Mouse (Mus musculus): ENCODE data around the gene Gm10318. TPM values are rescaled to one million over a fixed set of nuclear protein-coding genes. Genes with fewer than 3 reads are reported as not detected.

Gene Gm10318
- not detected for polyA plus RNA-seq (2017; shearing (Covaris generic))

DNA sequence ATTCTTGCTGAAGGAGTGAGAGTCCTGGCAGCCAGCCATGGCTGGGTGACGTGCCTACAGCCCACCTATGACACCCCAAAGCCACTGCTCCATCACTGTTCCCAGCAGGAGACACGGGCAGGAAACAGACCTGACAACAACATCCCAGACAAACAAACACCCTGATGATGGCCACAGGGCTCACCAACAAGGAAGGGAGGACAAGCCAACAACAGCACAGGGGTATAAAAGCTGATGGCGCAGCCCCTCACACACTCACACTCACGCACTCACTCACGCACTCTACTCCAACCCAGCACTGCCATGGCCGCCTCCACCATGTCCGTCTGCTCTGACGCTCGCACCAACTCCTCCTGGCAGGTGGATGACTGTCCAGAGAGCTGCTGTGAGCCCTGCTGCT, at the start of gene Gm10318:
Gene Gm10318 (plus strand): TSS at position 301 of the 400 bp plus-strand sequence.

GRCm38 (mm10) chr10:77811743-77812142, 40.9 kb upstream of the Gm10318 start, which contains the start of gene Gm9507:
Gm9507 (minus strand) TSS chr10:77811843.

GRCm38 (mm10) chr10:77814382-77814781, 38.3 kb upstream of the Gm10318 start, which contains the start of gene Gm2696:
Gm2696 (plus strand) TSS chr10:77814682.

GRCm38 (mm10) chr10:77826951-77827350, 25.7 kb upstream of the Gm10318 start, which contains the start of gene Krtap10-4:
Krtap10-4 (minus strand) TSS chr10:77827095.

DNA sequence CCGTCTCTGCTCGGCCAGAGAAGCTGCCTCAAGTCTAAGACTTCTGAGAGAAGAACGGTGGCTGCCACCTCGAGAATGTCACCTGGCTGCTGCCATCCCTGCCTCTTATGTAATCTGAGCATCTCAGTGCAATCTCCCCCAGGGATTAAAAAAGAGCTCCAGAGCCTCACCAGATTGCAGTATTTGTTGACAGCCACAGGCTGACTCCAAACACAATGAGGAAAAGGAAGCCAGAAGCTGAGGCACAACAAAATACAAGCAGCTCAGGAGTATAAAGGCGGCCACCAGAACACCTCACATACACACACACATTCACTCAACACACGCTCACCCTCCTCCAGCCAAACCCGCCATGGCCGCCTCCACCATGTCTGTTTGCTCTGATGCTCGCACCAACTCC, 17.0 kb upstream of the Gm10318 start, which contains the start of gene Krtap10-10:
Gene Krtap10-10 (plus strand): TSS at position 301 of the 400 bp plus-strand sequence.

DNA sequence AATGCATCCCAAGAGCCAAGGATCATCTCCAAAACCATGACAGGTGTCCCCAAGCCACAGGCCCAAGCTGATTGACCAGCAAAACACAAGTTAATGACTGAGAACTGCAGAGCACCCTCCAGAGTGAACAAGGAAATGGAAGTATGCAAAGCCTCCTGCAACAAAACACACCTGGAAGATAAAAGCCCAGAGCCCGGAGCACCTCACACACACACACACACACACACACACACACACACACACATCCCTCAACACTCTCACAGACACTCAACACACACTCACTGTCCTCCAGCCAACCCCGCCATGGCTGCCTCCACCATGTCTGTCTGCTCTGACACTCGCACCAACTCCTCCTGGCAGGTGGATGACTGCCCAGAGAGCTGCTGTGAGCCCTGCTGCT, 6.2 kb upstream of the Gm10318 start, which contains the start of gene Gm36176:
Gene Gm36176 (plus strand): TSS at position 301 of the 400 bp plus-strand sequence.

GRCm38 (mm10) chr10:77861675-77862074, 9.0 kb downstream of the Gm10318 start, which contains the start of gene Gm3285:
Gm3285 (plus strand) TSS chr10:77861975.

GRCm38 (mm10) chr10:77902211-77902893, 49.7 kb downstream of the Gm10318 start, which contains the start of gene Lrrc3:
Lrrc3 (minus strand) TSS chr10:77902536.

Other genes with a start within 250 kb of the Gm10318 start
- 113 TPM for gene Sumo3, start 246.8 kb upstream of the Gm10318 start, polyA plus RNA-seq (2017; shearing (Covaris generic))
- gene Gm49325, start 246.7 kb upstream of the Gm10318 start, polyA plus RNA-seq (2017; shearing (Covaris generic)): not detected
- gene Ube2g2, start 230.6 kb upstream of the Gm10318 start, polyA plus RNA-seq (2017; shearing (Covaris generic)): 55.7 TPM
- gene Tspear, start 166.3 kb upstream of the Gm10318 start, polyA plus RNA-seq (2017; shearing (Covaris generic)): not detected
- gene Gm19402, start 162.1 kb upstream of the Gm10318 start, polyA plus RNA-seq (2017; shearing (Covaris generic)): not detected
- not detected for gene Gm9508, start 155.6 kb upstream of the Gm10318 start, polyA plus RNA-seq (2017; shearing (Covaris generic))
- gene Gm10272, start 146.2 kb upstream of the Gm10318 start, polyA plus RNA-seq (2017; shearing (Covaris generic)): not detected
- gene Gm10024, start 141.4 kb upstream of the Gm10318 start, polyA plus RNA-seq (2017; shearing (Covaris generic)): not detected
- not detected for gene Gm10142, start 137.1 kb upstream of the Gm10318 start, polyA plus RNA-seq (2017; shearing (Covaris generic))
- not detected for gene Krtap12-1, start 132.3 kb upstream of the Gm10318 start, polyA plus RNA-seq (2017; shearing (Covaris generic))
- not detected for gene Gm10100, start 126.4 kb upstream of the Gm10318 start, polyA plus RNA-seq (2017; shearing (Covaris generic))
- gene Gm18596, start 110.2 kb upstream of the Gm10318 start, polyA plus RNA-seq (2017; shearing (Covaris generic)): not detected
- gene Gm9736, start 101.5 kb upstream of the Gm10318 start, polyA plus RNA-seq (2017; shearing (Covaris generic)): not detected
- gene Gm3233, start 93.2 kb upstream of the Gm10318 start, polyA plus RNA-seq (2017; shearing (Covaris generic)): not detected
- gene Gm3238, start 81.5 kb upstream of the Gm10318 start, polyA plus RNA-seq (2017; shearing (Covaris generic)): not detected
- not detected for gene Gm7138, start 75.9 kb upstream of the Gm10318 start, polyA plus RNA-seq (2017; shearing (Covaris generic))
- not detected for gene Gm3250, start 70.3 kb upstream of the Gm10318 start, polyA plus RNA-seq (2017; shearing (Covaris generic))
- not detected for gene Gm7137, start 64.7 kb upstream of the Gm10318 start, polyA plus RNA-seq (2017; shearing (Covaris generic))
- gene Gm9639, start 57.8 kb upstream of the Gm10318 start, polyA plus RNA-seq (2017; shearing (Covaris generic)): not detected
- not detected for gene Gm19668, start 53.7 kb upstream of the Gm10318 start, polyA plus RNA-seq (2017; shearing (Covaris generic))
- gene Gm9507, start 41.0 kb upstream of the Gm10318 start, polyA plus RNA-seq (2017; shearing (Covaris generic)): not detected
- gene Gm2696, start 38.2 kb upstream of the Gm10318 start, polyA plus RNA-seq (2017; shearing (Covaris generic)): not detected
- gene Krtap10-4, start 25.8 kb upstream of the Gm10318 start, polyA plus RNA-seq (2017; shearing (Covaris generic)): not detected
- gene Krtap10-10, start 16.9 kb upstream of the Gm10318 start, polyA plus RNA-seq (2017; shearing (Covaris generic)): not detected
- not detected for gene Gm36176, start 6.1 kb upstream of the Gm10318 start, polyA plus RNA-seq (2017; shearing (Covaris generic))
- not detected for gene Gm3285, start 9.1 kb downstream of the Gm10318 start, polyA plus RNA-seq (2017; shearing (Covaris generic))
- gene Lrrc3, start 49.7 kb downstream of the Gm10318 start, polyA plus RNA-seq (2017; shearing (Covaris generic)): 0.11 TPM
- not detected for gene Trpm2, start 117.7 kb downstream of the Gm10318 start, polyA plus RNA-seq (2017; shearing (Covaris generic))
- 7.4 TPM for gene 1810043G02Rik, start 125.7 kb downstream of the Gm10318 start, polyA plus RNA-seq (2017; shearing (Covaris generic))
- gene Pfkl, start 157.2 kb downstream of the Gm10318 start, polyA plus RNA-seq (2017; shearing (Covaris generic)): 128 TPM
- not detected for gene Dnmt3l, start 189.1 kb downstream of the Gm10318 start, polyA plus RNA-seq (2017; shearing (Covaris generic))
- 0.22 TPM for gene Aire, start 190.8 kb downstream of the Gm10318 start, polyA plus RNA-seq (2017; shearing (Covaris generic))
- 2.9 TPM for gene Icosl, start 216.4 kb downstream of the Gm10318 start, polyA plus RNA-seq (2017; shearing (Covaris generic))